ENCODE assay signal across 10 mouse cellular contexts in the genomic region with DNA sequence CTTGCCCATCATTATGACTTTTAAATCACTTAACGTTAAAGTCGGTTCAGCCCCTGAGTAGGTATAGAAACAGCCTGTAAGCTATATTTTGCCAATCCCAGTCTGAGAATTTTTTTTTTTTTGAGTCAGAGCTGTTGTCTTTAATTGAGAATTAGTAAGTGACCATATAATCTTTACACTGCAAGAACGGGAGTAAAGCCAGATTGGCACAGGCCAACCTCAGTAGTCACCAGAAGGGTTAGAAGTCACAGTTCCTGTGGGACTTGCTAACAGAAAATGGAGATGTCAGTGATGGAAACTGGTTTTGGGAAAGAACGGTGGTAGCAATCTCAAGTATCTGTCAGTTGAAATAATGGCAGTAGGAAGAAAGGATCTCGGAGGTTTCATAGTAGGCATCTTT. TPM values are rescaled to one million over a fixed set of nuclear protein-coding genes. Genes with fewer than 3 reads are reported as not detected.
DNase-seq lines count a peak whose midpoint lies in the region; ATAC-seq lines count a peak whose summit lies in the region.
"Had no signal": no experiment of that assay in that cellular context is flagged by ENCODE, and none has a peak within 500 bp of the region (broad histone marks: within the 10 kb centered on the region; RNA-seq: fewer than 3 reads in every experiment).

No protein-coding gene starts in this region.

- H3K4me2 ChIP-seq in kidney, embryonic 15.5 days: peak overlapping the region; percentile 83
- peak overlapping the region; percentile 64 for H3K4me2 ChIP-seq in hindbrain, embryonic 13.5 days
- peak overlapping the region; percentile 73 for H3K4me2 ChIP-seq in midbrain, embryonic 15.5 days

- no peak overlapping the region for H3K27ac ChIP-seq in kidney, embryonic 15.5 days
- no peak overlapping the region for H3K27ac ChIP-seq in hindbrain, embryonic 13.5 days
- H3K27ac ChIP-seq in midbrain, embryonic 15.5 days: peak overlapping the region; percentile 95; the same call in 1 of the 2 replicates

- DNase-seq in cerebellum, adult 11 months: peak; percentile 11
- no peak for DNase-seq in cerebellum, adult 18-20 months
- no peak for DNase-seq in kidney, postnatal 25 days
- DNase-seq in spleen, postnatal 36 days (ENCODE audit: low spot score in 2 of 2): no peak
- DNase-seq in thymus, adult 18-20 months: no peak
- DNase-seq: heart, adult 18-20 months; layer of hippocampus, postnatal 36 days had no signal

- ATAC-seq in kidney, embryonic 15.5 days (replicated peaks; ENCODE audit: low FRiP score): no peak
- ATAC-seq in hindbrain, embryonic 13.5 days (ENCODE audit: low FRiP score): no peak
- no peak for ATAC-seq in midbrain, embryonic 15.5 days (replicated peaks)

- WGBS in kidney, embryonic 15.5 days: 86% methylated on average over 5 of the region's 5 CpGs
- 89% methylated on average over 5 of the region's 5 CpGs for WGBS in hindbrain, embryonic 13.5 days
- WGBS in midbrain, embryonic 15.5 days: 82% methylated on average over 5 of the region's 5 CpGs

- H3K9ac ChIP-seq in kidney, embryonic 15.5 days: no peak overlapping the region
- H3K9ac ChIP-seq in hindbrain, embryonic 13.5 days: no peak overlapping the region
- H3K9ac ChIP-seq in midbrain, embryonic 15.5 days: no peak overlapping the region

- peak overlapping the region; percentile 97; the same call in 1 of the 2 replicates for H3K4me3 ChIP-seq in kidney, embryonic 15.5 days (replicated peaks)
- H3K4me3 ChIP-seq in hindbrain, embryonic 13.5 days: no peak overlapping the region
- H3K4me3 ChIP-seq in midbrain, embryonic 15.5 days: peak overlapping the region; percentile 96; the same call in 1 of the 2 replicates

- H3K27me3 ChIP-seq in kidney, embryonic 15.5 days: no peaks in the 10 kb centered on the region
- H3K27me3 ChIP-seq in hindbrain, embryonic 13.5 days: no peaks in the 10 kb centered on the region
- H3K27me3 ChIP-seq in midbrain, embryonic 15.5 days (replicated peaks): no peaks in the 10 kb centered on the region

- no peaks in the 10 kb centered on the region for H3K36me3 ChIP-seq in kidney, embryonic 15.5 days
- H3K36me3 ChIP-seq in hindbrain, embryonic 13.5 days: no peaks in the 10 kb centered on the region
- H3K36me3 ChIP-seq in midbrain, embryonic 15.5 days (replicated peaks): no peaks in the 10 kb centered on the region

- no peaks in the 10 kb centered on the region for H3K9me3 ChIP-seq in kidney, embryonic 15.5 days (replicated peaks)
- no peaks in the 10 kb centered on the region for H3K9me3 ChIP-seq in hindbrain, embryonic 13.5 days
- no peaks in the 10 kb centered on the region for H3K9me3 ChIP-seq in midbrain, embryonic 15.5 days

- H3K4me1 ChIP-seq in kidney, embryonic 15.5 days: peaks cover 14% of the 10 kb centered on the region
- peaks cover 27% of the 10 kb centered on the region for H3K4me1 ChIP-seq in hindbrain, embryonic 13.5 days (replicated peaks)
- H3K4me1 ChIP-seq in midbrain, embryonic 15.5 days: peaks cover 23% of the 10 kb centered on the region

RNA-seq across cellular contexts. Expression of a gene that starts 1.6 kb away (rescaled TPM):
- 40.9 and 41.0 TPM in 2 replicates for polyA plus RNA-seq in kidney, embryonic 15.5 days (2015; fragmentation: Nextera tagmentation; extraction: Ambion mirVana)
- polyA plus RNA-seq in hindbrain, embryonic 13.5 days (2015; fragmentation: Nextera tagmentation; extraction: Ambion mirVana): 28.6 and 28.8 TPM in 2 replicates
- 26.7 and 30.3 TPM in 2 replicates for polyA plus RNA-seq in midbrain, embryonic 15.5 days (2015; fragmentation: Nextera tagmentation; extraction: Ambion mirVana)
